In genomic region chr8:120378306-120378705, GRCm38 (mm10) we compare ENCODE assay signal across 8 mouse cellular contexts.
DNase-seq lines count a peak whose midpoint lies in the region; ATAC-seq lines count a peak whose summit lies in the region.

No protein-coding gene starts in this region.

- no peaks in the 10 kb centered on the region for H3K9me3 ChIP-seq in forebrain, embryonic 10.5 days
- H3K9me3 ChIP-seq in forebrain, embryonic 11.5 days (ENCODE audit: control insufficient read depth, low read length): no peaks in the 10 kb centered on the region
- no peaks in the 10 kb centered on the region for H3K9me3 ChIP-seq in hindbrain, embryonic 14.5 days (ENCODE audit: control insufficient read depth, low read length)
- no peaks in the 10 kb centered on the region for H3K9me3 ChIP-seq in lung, embryonic 16.5 days (ENCODE audit: control insufficient read depth, low read length)

- peak overlapping the region; percentile 48; the same call in 1 of the 2 replicates for H3K27ac ChIP-seq in forebrain, embryonic 10.5 days
- no peak overlapping the region for H3K27ac ChIP-seq in forebrain, embryonic 11.5 days (ENCODE audit: low read depth, low read length)
- H3K27ac ChIP-seq in hindbrain, embryonic 14.5 days: no peak overlapping the region
- peak overlapping the region; percentile 10; the same call in 1 of the 2 replicates for H3K27ac ChIP-seq in lung, embryonic 16.5 days (ENCODE audit: low read length)

- no peak overlapping the region for H3K4me2 ChIP-seq in forebrain, embryonic 11.5 days (ENCODE audit: low read depth, low read length, severe bottlenecking)
- no peak overlapping the region for H3K4me2 ChIP-seq in hindbrain, embryonic 14.5 days (replicated peaks)
- no peak overlapping the region for H3K4me2 ChIP-seq in lung, embryonic 16.5 days (ENCODE audit: low read depth, low read length)

- 66% methylated on average over 16 of the region's 16 CpGs for WGBS in forebrain, embryonic 10.5 days
- WGBS in forebrain, embryonic 11.5 days: 57% methylated on average over 16 of the region's 16 CpGs
- 32% methylated on average over 16 of the region's 16 CpGs for WGBS in hindbrain, embryonic 14.5 days
- WGBS in lung, embryonic 16.5 days: 22% methylated on average over 16 of the region's 16 CpGs

- H3K4me3 ChIP-seq in forebrain, embryonic 10.5 days: no peak overlapping the region
- no peak overlapping the region for H3K4me3 ChIP-seq in forebrain, embryonic 11.5 days (ENCODE audit: low read depth, low read length)
- no peak overlapping the region for H3K4me3 ChIP-seq in hindbrain, embryonic 14.5 days (replicated peaks; ENCODE audit: low read length)
- H3K4me3 ChIP-seq in lung, embryonic 16.5 days (ENCODE audit: low read length): no peak overlapping the region

- H3K27me3 ChIP-seq in forebrain, embryonic 10.5 days (ENCODE audit: poor library complexity, severe bottlenecking): peaks cover 77% of the 10 kb centered on the region
- H3K27me3 ChIP-seq in forebrain, embryonic 11.5 days (ENCODE audit: control insufficient read depth, insufficient read depth, low read length): no peaks in the 10 kb centered on the region
- no peaks in the 10 kb centered on the region for H3K27me3 ChIP-seq in hindbrain, embryonic 14.5 days (ENCODE audit: control insufficient read depth, insufficient read depth, low read length)
- no peaks in the 10 kb centered on the region for H3K27me3 ChIP-seq in lung, embryonic 16.5 days (ENCODE audit: control insufficient read depth, insufficient read depth, low read depth, low read length)

- peaks cover 100% of the 10 kb centered on the region for H3K4me1 ChIP-seq in forebrain, embryonic 10.5 days
- H3K4me1 ChIP-seq in forebrain, embryonic 11.5 days (replicated peaks; ENCODE audit: control insufficient read depth, insufficient read depth, low read length): peaks cover 38% of the 10 kb centered on the region
- peaks cover 81% of the 10 kb centered on the region for H3K4me1 ChIP-seq in hindbrain, embryonic 14.5 days (replicated peaks; ENCODE audit: control insufficient read depth, insufficient read depth, low read length)
- H3K4me1 ChIP-seq in lung, embryonic 16.5 days (replicated peaks; ENCODE audit: control insufficient read depth, insufficient read depth, low read length): peaks cover 61% of the 10 kb centered on the region

- DNase-seq in forebrain, embryonic 10.5 days (ENCODE audit: extremely low spot score, low spot score): no peak
- no peak for DNase-seq in forebrain, embryonic 11.5 days (ENCODE audit: low spot score)
- DNase-seq in Muller cell, postnatal 12 days (ENCODE audit: inconsistent ontology term): peak; percentile 46
- DNase-seq in fibroblast of lung, adult 2 months (ENCODE audit: low read depth): peak; percentile 96
- DNase-seq in hindbrain, embryonic 14.5 days (ENCODE audit: low spot score): no peak
- DNase-seq in left cerebral cortex, adult 11 months (ENCODE audit: low spot score): no peak
- DNase-seq in thymus, adult 18-20 months: no peak

- ATAC-seq in forebrain, embryonic 11.5 days (replicated peaks; ENCODE audit: low FRiP score): no peak
- no peak for ATAC-seq in hindbrain, embryonic 14.5 days (ENCODE audit: low FRiP score)
- no peak for ATAC-seq in lung, embryonic 16.5 days (ENCODE audit: low read depth)

- no peaks in the 10 kb centered on the region for H3K36me3 ChIP-seq in forebrain, embryonic 10.5 days (replicated peaks)
- H3K36me3 ChIP-seq in forebrain, embryonic 11.5 days (ENCODE audit: control insufficient read depth, insufficient read depth, low read length): no peaks in the 10 kb centered on the region
- H3K36me3 ChIP-seq in hindbrain, embryonic 14.5 days (replicated peaks; ENCODE audit: control insufficient read depth, insufficient read depth): no peaks in the 10 kb centered on the region
- no peaks in the 10 kb centered on the region for H3K36me3 ChIP-seq in lung, embryonic 16.5 days (ENCODE audit: control insufficient read depth, insufficient read depth, low read length)

- H3K9ac ChIP-seq in forebrain, embryonic 11.5 days (ENCODE audit: low read length): no peak overlapping the region
- H3K9ac ChIP-seq in hindbrain, embryonic 14.5 days: peak overlapping the region; percentile 10; the same call in 1 of the 2 replicates
- no peak overlapping the region; the same call in 1 of the 2 replicates for H3K9ac ChIP-seq in lung, embryonic 16.5 days (ENCODE audit: low read length)

Comparison
In these comparisons a context has a peak if more than half of its experiments do, and no peak if none do; other contexts are left out.
1. H3K27ac ChIP-seq: peak in forebrain, embryonic 10.5 days (single experiment) and lung, embryonic 16.5 days (single experiment); none in forebrain, embryonic 11.5 days (single experiment) and hindbrain, embryonic 14.5 days (single experiment).
2. DNase-seq: peak in Muller cell, postnatal 12 days (single experiment) and fibroblast of lung, adult 2 months (single experiment); none in forebrain, embryonic 10.5 days (single experiment), forebrain, embryonic 11.5 days (single experiment), hindbrain, embryonic 14.5 days (single experiment), left cerebral cortex, adult 11 months (single experiment) and thymus, adult 18-20 months (0 of 2).